Mouse (Mus musculus): ENCODE measurements around the gene Btd. TPM values are rescaled to one million over a fixed set of nuclear protein-coding genes. Genes with fewer than 3 reads are reported as not detected.

Btd gene
- polyA plus RNA-seq, 1 experiment from 2014 or later = 35.3 TPM

- Histone ChIP-seq H3K4me2 (replicated peaks; ENCODE audit: low read depth, low read length) (no peak overlapping the region), H3K9ac (replicated peaks; ENCODE audit: low read depth, low read length) (no peak overlapping the region)
Measured at GRCm38 (mm10) chr14:31652106-31652505, 11.3 kb downstream of the Btd start.

DNA sequence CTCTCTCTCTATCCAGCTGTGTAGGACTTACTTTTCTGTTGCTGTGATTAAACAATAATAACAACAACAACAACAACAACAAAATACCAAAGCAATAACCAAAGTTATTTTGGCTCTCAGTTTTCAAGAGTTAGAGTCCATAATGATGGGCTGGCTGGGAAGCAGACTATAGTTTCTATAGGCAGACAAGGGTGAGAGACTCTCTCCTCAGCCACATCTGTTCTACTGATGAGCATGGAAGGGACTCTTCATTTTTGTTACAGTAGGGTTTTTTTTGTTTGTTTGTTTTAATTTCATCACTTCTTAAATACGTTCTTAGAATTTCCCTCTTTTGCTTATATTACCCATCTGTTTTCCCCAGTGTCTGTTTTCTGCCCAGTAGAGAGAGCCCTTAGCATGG is 11.8 kb downstream of the Btd start:
- H3K9me3 ChIP-seq (ENCODE audit: control insufficient read depth, low read depth, low read length) = no peaks in the 10 kb centered on the region
- WGBS = 62% methylated on average over 1 of the region's 1 CpGs
- no peak overlapping the region for H3K4me2 ChIP-seq (replicated peaks; ENCODE audit: low read depth, low read length)

More at GRCm38 (mm10) chr14:31652106-31652505, 11.3 kb downstream of the Btd start:
- Histone ChIP-seq H3K36me3 (ENCODE audit: control insufficient read depth, insufficient read depth, low read length) (no peaks in the 10 kb centered on the region), H3K4me3 (ENCODE audit: low read depth, low read length) (no peak overlapping the region), H3K4me1 (ENCODE audit: control insufficient read depth, insufficient read depth, low read length) (0 out of 2 replicates have a peak, but pooled peaks cover under 1% of the 10 kb centered on the region), H3K27ac (ENCODE audit: low read length) (no peak overlapping the region), H3K27me3 (ENCODE audit: control insufficient read depth, insufficient read depth, low read length) (no peaks in the 10 kb centered on the region), H3K9me3 (ENCODE audit: control insufficient read depth, low read depth, low read length) (no peaks in the 10 kb centered on the region)
- no peak for ATAC-seq (ENCODE audit: insufficient number of reproducible peaks, insufficient read depth, low FRiP score, low read depth)
- 49% methylated on average over 5 of the region's 5 CpGs for WGBS

DNA sequence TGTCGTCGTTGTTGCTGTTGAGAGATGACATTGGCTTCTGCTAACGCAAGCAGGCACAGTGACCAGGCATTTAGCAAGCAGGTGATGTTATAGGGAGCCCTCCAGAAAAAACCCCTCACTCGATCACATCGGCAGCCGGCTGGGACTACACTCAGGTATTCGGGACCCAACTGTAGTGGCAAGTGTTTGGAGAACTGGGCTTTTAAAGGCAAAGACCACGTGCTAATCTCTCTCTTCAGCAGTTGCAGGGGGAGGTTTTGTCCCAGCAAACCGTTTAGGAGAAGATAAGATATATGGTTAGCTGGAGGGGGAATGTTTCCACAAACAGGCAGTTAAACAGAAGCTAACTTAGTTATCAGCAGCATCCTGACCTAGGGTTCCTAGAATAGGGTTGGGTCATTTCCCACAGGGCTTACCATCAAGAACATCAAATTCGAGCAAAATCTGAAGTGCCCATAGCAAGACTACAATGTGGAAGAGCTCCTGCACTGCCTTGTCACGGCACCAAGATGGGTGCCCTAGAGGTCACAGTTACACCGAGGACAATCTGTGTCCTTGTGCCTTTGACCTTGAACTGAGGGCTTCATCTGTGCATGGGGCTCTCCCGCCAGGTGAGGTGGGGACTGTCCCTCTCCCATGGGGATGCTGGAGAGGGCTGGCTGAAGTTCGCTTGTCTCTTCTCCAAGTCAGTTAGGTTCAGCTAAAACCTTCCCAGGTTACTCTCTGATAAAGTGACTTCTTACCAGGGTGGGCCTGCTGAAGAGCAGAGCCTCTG is 12.5 kb downstream of the Btd start:
- Histone ChIP-seq H3K4me3 (ENCODE audit: low read depth, low read length) (no peak overlapping the region), H3K27ac (ENCODE audit: low read length) (no peak overlapping the region), H3K27me3 (ENCODE audit: control insufficient read depth, insufficient read depth, low read length) (no peaks in the 10 kb centered on the region), H3K9me3 (ENCODE audit: control insufficient read depth, low read depth, low read length) (no peaks in the 10 kb centered on the region), H3K36me3 (ENCODE audit: control insufficient read depth, insufficient read depth, low read length) (no peaks in the 10 kb centered on the region), H3K4me1 (ENCODE audit: control insufficient read depth, insufficient read depth, low read length) (peaks cover 4% of the 10 kb centered on the region; the same call in 1 of the 2 replicates), H3K9ac (replicated peaks; ENCODE audit: low read depth, low read length) (no peak overlapping the region), H3K4me2 (replicated peaks; ENCODE audit: low read depth, low read length) (no peak overlapping the region)
- ATAC-seq (ENCODE audit: insufficient number of reproducible peaks, insufficient read depth, low FRiP score, low read depth) = no peak
- 75% methylated on average over 14 of the region's 14 CpGs for WGBS

More for the DNA sequence above, 11.8 kb downstream of the Btd start:
- no peak overlapping the region for H3K9ac ChIP-seq (replicated peaks; ENCODE audit: low read depth, low read length)
- H3K36me3 ChIP-seq (ENCODE audit: control insufficient read depth, insufficient read depth, low read length) = no peaks in the 10 kb centered on the region
- ATAC-seq (ENCODE audit: insufficient number of reproducible peaks, insufficient read depth, low FRiP score, low read depth) = no peak
- H3K4me3 ChIP-seq (ENCODE audit: low read depth, low read length) = no peak overlapping the region
- H3K27me3 ChIP-seq (ENCODE audit: control insufficient read depth, insufficient read depth, low read length) = no peaks in the 10 kb centered on the region
- no peak overlapping the region for H3K27ac ChIP-seq (ENCODE audit: low read length)
- peaks cover 4% of the 10 kb centered on the region; the same call in 1 of the 2 replicates for H3K4me1 ChIP-seq (ENCODE audit: control insufficient read depth, insufficient read depth, low read length)

- Histone ChIP-seq H3K9me3 (ENCODE audit: control insufficient read depth, low read depth, low read length) (no peaks in the 10 kb centered on the region), H3K36me3 (ENCODE audit: control insufficient read depth, insufficient read depth, low read length) (no peaks in the 10 kb centered on the region), H3K4me1 (ENCODE audit: control insufficient read depth, insufficient read depth, low read length) (peaks cover 8% of the 10 kb centered on the region; the same call in 1 of the 2 replicates), H3K27me3 (ENCODE audit: control insufficient read depth, insufficient read depth, low read length) (no peaks in the 10 kb centered on the region), H3K9ac (replicated peaks; ENCODE audit: low read depth, low read length) (no peak overlapping the region), H3K4me2 (replicated peaks; ENCODE audit: low read depth, low read length) (no peak overlapping the region), H3K27ac (ENCODE audit: low read length) (no peak overlapping the region), H3K4me3 (ENCODE audit: low read depth, low read length) (no peak overlapping the region)
- WGBS = 93% methylated on average over 5 of the region's 5 CpGs
- ATAC-seq (ENCODE audit: insufficient number of reproducible peaks, insufficient read depth, low FRiP score, low read depth) = no peak
Measured at GRCm38 (mm10) chr14:31654816-31655215, 14.0 kb downstream of the Btd start.

DNA sequence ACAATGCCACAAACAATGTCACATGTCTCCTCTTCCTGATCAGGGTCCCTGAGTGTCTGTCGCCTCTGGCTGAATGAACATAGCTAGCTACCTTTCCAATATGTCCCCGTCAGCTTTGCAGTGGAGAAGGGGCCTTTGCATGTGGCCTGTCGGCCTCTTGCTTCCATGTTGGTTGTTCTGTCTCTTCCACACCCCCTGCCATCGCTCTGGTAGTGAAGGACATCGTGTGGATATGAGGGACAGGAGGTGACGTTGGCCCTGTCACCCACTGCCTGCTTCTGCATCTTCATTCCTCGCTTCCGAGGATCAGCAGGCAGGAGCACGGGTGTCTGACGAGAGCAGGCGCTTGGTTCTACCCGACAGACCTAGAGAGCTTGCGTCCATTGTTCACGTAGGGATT is 14.6 kb downstream of the Btd start:
- Histone ChIP-seq H3K27me3 (ENCODE audit: control insufficient read depth, insufficient read depth, low read length) (no peaks in the 10 kb centered on the region), H3K9ac (replicated peaks; ENCODE audit: low read depth, low read length) (no peak overlapping the region), H3K9me3 (ENCODE audit: control insufficient read depth, low read depth, low read length) (no peaks in the 10 kb centered on the region), H3K27ac (ENCODE audit: low read length) (no peak overlapping the region), H3K4me3 (ENCODE audit: low read depth, low read length) (no peak overlapping the region), H3K4me1 (ENCODE audit: control insufficient read depth, insufficient read depth, low read length) (peaks cover 13% of the 10 kb centered on the region), H3K4me2 (replicated peaks; ENCODE audit: low read depth, low read length) (no peak overlapping the region), H3K36me3 (ENCODE audit: control insufficient read depth, insufficient read depth, low read length) (no peaks in the 10 kb centered on the region)
- ATAC-seq (ENCODE audit: insufficient number of reproducible peaks, insufficient read depth, low FRiP score, low read depth) = no peak
- 86% methylated on average over 14 of the region's 14 CpGs for WGBS

- no peaks in the 10 kb centered on the region for H3K9me3 ChIP-seq (ENCODE audit: control insufficient read depth, low read depth, low read length)
- no peaks in the 10 kb centered on the region for H3K36me3 ChIP-seq (ENCODE audit: control insufficient read depth, insufficient read depth, low read length)
- 65% methylated on average over 7 of the region's 7 CpGs for WGBS
- H3K4me3 ChIP-seq (ENCODE audit: low read depth, low read length) = no peak overlapping the region
- H3K9ac ChIP-seq (replicated peaks; ENCODE audit: low read depth, low read length) = no peak overlapping the region
- peaks cover 19% of the 10 kb centered on the region for H3K4me1 ChIP-seq (ENCODE audit: control insufficient read depth, insufficient read depth, low read length)
- H3K27ac ChIP-seq (ENCODE audit: low read length) = no peak overlapping the region
- H3K27me3 ChIP-seq (ENCODE audit: control insufficient read depth, insufficient read depth, low read length) = no peaks in the 10 kb centered on the region
- ATAC-seq (ENCODE audit: insufficient number of reproducible peaks, insufficient read depth, low FRiP score, low read depth) = no peak
- H3K4me2 ChIP-seq (replicated peaks; ENCODE audit: low read depth, low read length) = no peak overlapping the region
Measured at GRCm38 (mm10) chr14:31656386-31656785, 15.6 kb downstream of the Btd start.

- no peak overlapping the region for H3K4me3 ChIP-seq (ENCODE audit: low read depth, low read length)
- H3K9ac ChIP-seq (replicated peaks; ENCODE audit: low read depth, low read length) = no peak overlapping the region
- no peak overlapping the region for H3K4me2 ChIP-seq (replicated peaks; ENCODE audit: low read depth, low read length)
- no peak overlapping the region for H3K27ac ChIP-seq (ENCODE audit: low read length)
- WGBS = 24% methylated on average over 5 of the region's 5 CpGs
- H3K27me3 ChIP-seq (ENCODE audit: control insufficient read depth, insufficient read depth, low read length) = no peaks in the 10 kb centered on the region
- no peaks in the 10 kb centered on the region for H3K36me3 ChIP-seq (ENCODE audit: control insufficient read depth, insufficient read depth, low read length)
- ATAC-seq (ENCODE audit: insufficient number of reproducible peaks, insufficient read depth, low FRiP score, low read depth) = no peak
- H3K4me1 ChIP-seq (ENCODE audit: control insufficient read depth, insufficient read depth, low read length) = peaks cover 22% of the 10 kb centered on the region
- H3K9me3 ChIP-seq (ENCODE audit: control insufficient read depth, low read depth, low read length) = no peaks in the 10 kb centered on the region
Measured at GRCm38 (mm10) chr14:31656857-31657645, 16.2 kb downstream of the Btd start.

DNA sequence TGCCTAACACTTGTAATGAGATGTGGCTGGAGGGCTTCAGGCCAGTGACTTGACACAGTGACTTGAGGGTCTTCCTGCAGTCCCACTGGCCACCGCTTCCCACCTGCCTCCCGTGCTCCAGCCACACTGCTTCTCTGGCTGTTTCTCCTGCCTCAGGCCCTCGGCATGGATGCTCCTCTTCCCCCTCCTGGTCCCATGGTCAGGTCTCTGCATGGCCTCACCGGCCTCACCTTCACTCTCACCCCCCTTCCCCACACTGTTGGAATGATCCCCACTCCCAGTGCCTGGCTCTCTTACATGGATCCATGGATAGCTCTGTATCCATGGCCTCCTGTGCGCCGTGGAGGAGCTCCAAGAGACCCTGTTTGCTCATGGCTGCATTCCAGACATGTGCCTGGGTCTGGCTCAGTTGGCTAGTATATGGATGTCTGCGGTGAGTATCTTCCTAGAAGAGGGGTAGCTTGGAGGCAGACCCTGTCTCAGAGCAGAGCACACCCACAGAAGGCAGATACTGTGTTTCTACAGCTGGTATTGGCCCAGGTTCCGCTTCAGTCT is 17.4 kb downstream of the Btd start:
- Histone ChIP-seq H3K4me2 (replicated peaks; ENCODE audit: low read depth, low read length) (no peak overlapping the region), H3K36me3 (ENCODE audit: control insufficient read depth, insufficient read depth, low read length) (no peaks in the 10 kb centered on the region), H3K4me1 (ENCODE audit: control insufficient read depth, insufficient read depth, low read length) (peaks cover 33% of the 10 kb centered on the region), H3K27ac (ENCODE audit: low read length) (no peak overlapping the region), H3K9ac (replicated peaks; ENCODE audit: low read depth, low read length) (no peak overlapping the region), H3K4me3 (ENCODE audit: low read depth, low read length) (no peak overlapping the region), H3K27me3 (ENCODE audit: control insufficient read depth, insufficient read depth, low read length) (no peaks in the 10 kb centered on the region), H3K9me3 (ENCODE audit: control insufficient read depth, low read depth, low read length) (no peaks in the 10 kb centered on the region)
- 88% methylated on average over 8 of the region's 8 CpGs for WGBS
- ATAC-seq (ENCODE audit: insufficient number of reproducible peaks, insufficient read depth, low FRiP score, low read depth) = no peak

Measured in stomach, embryonic 14.5 days (tissue).